Mouse (Mus musculus) gastrocnemius, adult 8-10 months (tissue): ENCODE results near the gene 1700017B05Rik. TPM values are rescaled to one million over a fixed set of nuclear protein-coding genes. Genes with fewer than 3 reads are reported as not detected.
"Not testable (repeated sequence)": the region's sequence is repeated elsewhere in the genome, so short reads cannot be mapped to it uniquely, and the experiment has no call there.

Source experiments
- DNase-seq, 2 experiments: peaks; one replicate each; pipeline ENCODE4 v3.0.0; 2022; ENCODE audit warnings: low spot score in 2 of 2
- total RNA-seq, 4 experiments: library from RNA; stranded (reverse); gene quantifications; 2 replicates each; pipeline ENCODE4 v1.2.4; 2022

Gene 1700017B05Rik
- total RNA-seq, 4 experiments from 2014 or later = 1.8 to 3.3 (median 2.5) TPM

DNA sequence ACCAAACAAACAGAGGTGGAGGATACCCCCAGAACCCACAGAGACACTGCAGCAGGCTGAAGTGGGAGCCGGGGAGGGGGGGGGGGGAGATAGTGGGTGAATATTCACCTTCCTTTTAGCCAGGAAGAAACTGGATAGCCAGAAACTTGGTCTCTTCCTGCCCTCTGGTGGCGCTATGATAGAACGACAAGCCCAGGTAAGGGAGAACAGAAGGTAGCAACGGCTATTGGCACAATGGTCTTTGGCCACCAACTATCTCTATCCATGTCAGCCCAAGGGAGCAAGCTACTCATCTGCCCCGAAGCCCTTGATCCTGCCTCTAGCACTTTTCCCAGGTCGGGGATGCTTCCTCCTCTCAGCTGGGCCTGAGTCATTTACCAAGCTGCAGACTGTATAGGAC is 42.1 kb downstream of the 1700017B05Rik start:
- DNase-seq = no peak

DNA sequence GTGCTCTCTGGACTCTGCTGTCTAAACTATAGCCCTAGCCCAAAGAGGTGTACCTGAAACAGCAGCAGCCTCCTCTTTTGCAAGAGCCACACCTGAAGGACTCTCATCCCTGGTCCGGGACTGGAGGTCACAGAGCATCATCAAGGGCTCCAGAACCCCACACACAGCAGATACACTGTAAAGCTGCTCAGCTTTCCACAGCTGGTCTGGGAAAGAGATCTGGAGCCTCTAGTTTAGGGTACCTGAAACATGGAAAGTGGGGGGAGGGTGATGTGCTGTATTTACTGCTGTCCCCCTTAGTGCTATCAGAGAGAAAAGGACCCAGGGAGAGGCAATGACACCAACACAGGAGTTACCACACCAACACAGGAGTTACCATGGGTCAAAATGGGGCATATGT is 42.9 kb downstream of the 1700017B05Rik start:
- no peak for DNase-seq

DNA sequence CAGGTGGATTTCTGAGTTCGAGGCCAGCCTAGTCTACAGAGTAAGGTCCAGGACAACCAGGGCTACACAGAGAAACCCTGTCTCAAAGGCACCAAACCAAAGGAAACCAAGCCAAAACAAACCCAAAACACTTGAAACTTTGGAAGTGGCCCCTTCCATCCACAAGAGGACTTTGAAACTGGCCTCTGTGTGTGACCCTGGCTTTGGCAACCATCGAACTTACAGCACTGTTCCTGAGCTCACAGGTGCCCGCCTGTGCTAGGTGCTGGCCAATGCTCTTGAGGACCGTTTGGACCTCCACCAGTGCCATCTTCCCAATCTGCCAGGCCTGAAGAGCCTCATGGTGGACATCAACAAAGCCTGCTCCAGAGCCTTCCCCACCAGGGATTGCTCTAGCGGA is 43.6 kb downstream of the 1700017B05Rik start:
- no peak for DNase-seq

DNA sequence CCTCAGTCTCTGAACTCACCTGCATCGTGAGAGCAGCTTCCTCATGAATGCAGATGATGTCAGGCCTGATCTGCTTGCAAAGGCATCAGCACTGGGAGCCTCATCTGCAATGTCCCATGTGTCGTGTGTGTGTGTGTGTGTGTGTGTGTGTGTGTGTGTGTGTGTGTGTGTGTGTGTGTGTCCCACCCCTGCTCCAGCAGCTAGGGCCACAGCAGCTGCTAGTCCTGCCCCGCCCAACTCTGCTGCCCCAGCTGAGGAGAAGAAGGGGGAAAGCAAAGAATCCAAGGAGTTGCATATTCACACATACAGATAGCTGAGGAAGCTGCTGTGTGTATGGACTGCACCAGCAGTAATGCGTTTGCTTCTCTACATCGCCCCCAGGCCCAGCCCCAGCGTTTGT is 45.2 kb downstream of the 1700017B05Rik start:
- no peak for DNase-seq

DNA sequence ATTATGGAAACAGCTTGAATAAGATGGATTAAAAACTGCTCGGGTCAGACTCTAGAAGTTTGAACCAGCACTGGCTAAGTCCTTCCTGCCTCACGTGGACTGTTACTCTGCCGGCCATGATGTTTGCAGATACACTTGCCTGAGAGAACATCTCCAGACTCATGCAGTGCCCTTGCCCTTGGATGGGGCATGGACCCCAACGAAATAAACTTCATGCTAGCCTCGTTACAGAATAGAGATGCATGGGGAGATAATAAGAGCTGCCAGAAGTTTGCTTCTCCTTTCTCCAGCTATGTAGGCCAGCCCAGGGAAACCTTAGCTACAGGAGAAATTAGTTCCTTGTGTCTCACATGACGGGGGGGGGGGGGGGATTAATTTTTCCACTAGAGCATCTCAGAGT is 47.9 kb downstream of the 1700017B05Rik start:
- DNase-seq = no peak

DNA sequence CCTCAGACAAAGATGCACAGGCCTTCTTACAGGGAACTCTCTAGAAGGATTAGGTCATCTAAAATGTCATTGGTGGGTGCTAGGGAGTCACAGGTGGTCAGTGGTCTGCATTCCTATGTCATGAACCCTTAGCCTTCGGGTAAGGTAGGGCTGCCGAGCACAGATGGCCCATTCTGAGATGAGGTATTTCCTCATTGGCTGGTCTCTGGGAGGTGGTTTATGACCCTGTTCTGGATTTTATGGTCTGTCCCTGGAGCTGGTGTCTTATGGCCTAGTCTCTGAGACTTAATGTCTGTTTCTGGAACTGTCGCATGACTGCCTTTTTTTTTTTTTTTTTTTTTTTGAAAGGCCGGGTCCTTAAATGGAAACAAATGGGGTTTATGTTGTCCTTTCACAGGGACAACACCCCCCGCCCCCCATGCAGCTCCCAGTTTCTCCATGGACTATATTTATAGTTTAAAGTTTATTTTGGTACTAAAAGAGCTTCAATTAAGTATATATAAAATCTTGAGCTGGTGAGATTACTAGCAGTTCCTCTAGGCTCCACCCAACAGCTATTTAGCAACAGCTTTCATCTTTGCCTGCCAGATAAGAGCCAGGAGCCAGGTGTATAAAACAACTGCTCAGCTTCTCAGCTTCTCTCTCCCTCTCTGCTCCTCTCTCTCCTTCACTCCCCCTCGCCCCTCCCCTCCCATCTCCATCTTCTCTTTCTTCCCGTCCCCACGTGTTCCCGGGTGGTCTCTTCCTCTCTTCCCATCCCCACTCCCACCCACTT is 49.8 kb downstream of the 1700017B05Rik start:
- no peak for DNase-seq

DNA sequence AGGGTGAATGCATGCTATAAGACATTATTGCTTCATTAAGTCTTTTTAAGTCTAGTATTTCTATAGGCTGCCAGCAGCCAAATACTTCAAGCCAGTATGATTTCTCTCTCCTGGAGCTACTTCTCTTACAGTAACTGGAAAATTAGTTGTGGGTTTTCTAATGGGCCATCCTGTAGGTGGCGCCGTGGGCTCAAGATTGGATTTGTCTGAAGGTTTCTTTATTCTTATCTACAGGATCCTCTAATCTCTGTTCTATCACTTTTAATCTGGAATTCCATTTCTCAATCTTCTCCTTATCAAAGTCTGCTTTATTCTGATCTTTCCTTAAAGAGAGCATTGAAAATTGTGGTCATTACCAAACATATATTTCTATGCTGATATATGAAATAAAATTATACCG is 53.1 kb downstream of the 1700017B05Rik start:
- DNase-seq = no peak

DNA sequence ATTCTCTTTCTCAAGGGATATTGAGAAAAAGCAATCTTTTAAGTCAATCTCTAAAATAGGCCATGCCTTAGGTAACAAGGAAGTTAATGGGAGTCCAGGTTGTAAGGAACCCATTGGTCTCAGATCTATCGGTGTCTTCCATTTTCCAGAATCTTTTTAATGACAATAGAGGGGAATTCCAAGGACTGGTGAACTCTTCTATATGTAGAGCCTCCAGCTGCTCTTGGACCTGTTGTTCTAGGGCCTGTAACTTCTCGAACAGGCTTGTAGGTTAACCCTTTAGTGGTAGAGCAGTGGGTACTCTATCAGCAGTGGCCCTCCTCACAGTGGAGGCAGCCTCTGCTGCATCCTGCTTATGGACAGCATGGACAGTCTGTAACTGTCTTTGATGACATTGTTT is 55.5 kb downstream of the 1700017B05Rik start:
- DNase-seq = no peak

DNA sequence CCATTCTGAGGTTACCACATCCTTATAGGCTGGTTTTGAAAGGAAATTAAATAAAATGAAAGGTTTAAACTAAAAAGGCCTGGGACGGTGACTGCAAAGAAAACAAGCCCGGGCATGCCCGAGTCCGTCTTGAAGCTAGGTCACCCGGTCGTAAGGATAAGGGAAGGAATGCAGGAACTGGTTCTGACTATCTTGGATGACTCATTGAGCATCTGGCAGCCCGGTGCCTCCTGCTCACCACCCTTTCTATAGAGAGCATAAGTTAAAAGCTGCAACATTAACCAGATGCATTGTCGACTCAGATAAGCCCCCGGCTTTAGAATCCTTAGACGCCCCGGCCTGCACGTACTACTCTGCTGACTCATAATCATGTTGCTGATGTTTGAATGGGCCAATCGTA is 58.8 kb downstream of the 1700017B05Rik start:
- not testable (repeated sequence) for DNase-seq

Other genes starting within 250 kb of the 1700017B05Rik start
- 10 to 100 TPM; 18.6 to 23.0 (median 19.8) TPM for gene Sin3a, start 190.6 kb downstream of the 1700017B05Rik start, total RNA-seq
- gene Man2c1, start 131.9 kb downstream of the 1700017B05Rik start, total RNA-seq = 10 to 100 TPM; 22.1 to 36.3 (median 29.0) TPM
- gene Neil1, start 114.3 kb downstream of the 1700017B05Rik start, total RNA-seq = 1 to 10 TPM; 4.4 to 7.2 (median 5.7) TPM
- 10 to 100 TPM; 24.9 to 32.8 (median 31.1) TPM for gene Commd4, start 104.3 kb downstream of the 1700017B05Rik start, total RNA-seq
- gene Trcg1, start 26.1 kb downstream of the 1700017B05Rik start, total RNA-seq = not detected
- gene Ppcdc, start 177.5 kb upstream of the 1700017B05Rik start, total RNA-seq = 10 to 100 TPM in 1 of 4 experiments, 1 to 10 TPM in 3; 7.0 to 10.8 (median 7.6) TPM
- 1 to 10 TPM in 1 of 4 experiments, under 1 TPM in 3; 0.34 to 1.3 (median 0.76) TPM for gene Scamp5, start 205.4 kb upstream of the 1700017B05Rik start, total RNA-seq
- gene Rpp25, start 241.4 kb upstream of the 1700017B05Rik start, total RNA-seq = not detected